Mouse (Mus musculus): Measurements from ENCODE around the gene D630023F18Rik. TPM values are rescaled to one million over a fixed set of nuclear protein-coding genes. Genes with fewer than 3 reads are reported as not detected.

Gene D630023F18Rik
- 0.05 and 0.11 TPM in 2 replicates for polyA plus RNA-seq (2012; rRNA removed)

GRCm38 (mm10) chr1:65122574-65123372 lies at the start of gene D630023F18Rik:
D630023F18Rik (minus strand) TSS chr1:65123214.
- WGBS: 10% methylated on average over 9 of the region's 9 CpGs
- DNase-seq (ENCODE audit: low read depth, low spot score): no peak

GRCm38 (mm10) chr1:65171579-65171978 lies 48.6 kb upstream of the D630023F18Rik start:
- peak; percentile 71 for DNase-seq (ENCODE audit: low read depth, low spot score)
- 28% methylated on average over 4 of the region's 4 CpGs for WGBS

GRCm38 (mm10) chr1:65169947-65170346 lies 46.9 kb upstream of the D630023F18Rik start:
- 30% methylated on average over 5 of the region's 5 CpGs for WGBS
- no peak for DNase-seq (ENCODE audit: low read depth, low spot score)

GRCm38 (mm10) chr1:65169536-65169935 lies 46.5 kb upstream of the D630023F18Rik start:
- 45% methylated on average over 7 of the region's 7 CpGs for WGBS
- DNase-seq (ENCODE audit: low read depth, low spot score): no peak

GRCm38 (mm10) chr1:65167496-65167895 lies 44.5 kb upstream of the D630023F18Rik start:
- WGBS: 89% methylated on average over 1 of the region's 1 CpGs
- DNase-seq (ENCODE audit: low read depth, low spot score): no peak

- WGBS: 91% methylated on average over 1 of the region's 1 CpGs
- no peak for DNase-seq (ENCODE audit: low read depth, low spot score)
Measured at GRCm38 (mm10) chr1:65162210-65162609, 39.2 kb upstream of the D630023F18Rik start.

- WGBS: 94% methylated on average over 5 of the region's 5 CpGs
Measured at GRCm38 (mm10) chr1:65156111-65156510, 33.1 kb upstream of the D630023F18Rik start.

GRCm38 (mm10) chr1:65154814-65155213 lies 31.8 kb upstream of the D630023F18Rik start:
- no peak for DNase-seq (ENCODE audit: low read depth, low spot score)

More at GRCm38 (mm10) chr1:65156111-65156510, 33.1 kb upstream of the D630023F18Rik start:
- no peak for DNase-seq (ENCODE audit: low read depth, low spot score)

GRCm38 (mm10) chr1:65147971-65148370 lies 25.0 kb upstream of the D630023F18Rik start:
- no peak for DNase-seq (ENCODE audit: low read depth, low spot score)
- WGBS: 23% methylated on average over 3 of the region's 3 CpGs

- DNase-seq (ENCODE audit: low read depth, low spot score): no peak
- WGBS: 95% methylated on average over 5 of the region's 5 CpGs
Measured at GRCm38 (mm10) chr1:65147326-65147725, 24.3 kb upstream of the D630023F18Rik start.

GRCm38 (mm10) chr1:65146601-65147000 lies 23.6 kb upstream of the D630023F18Rik start:
- 45% methylated on average over 2 of the region's 2 CpGs for WGBS
- no peak for DNase-seq (ENCODE audit: low read depth, low spot score)

GRCm38 (mm10) chr1:65144783-65145182 lies 21.8 kb upstream of the D630023F18Rik start:
- no peak for DNase-seq (ENCODE audit: low read depth, low spot score)
- 43% methylated on average over 2 of the region's 2 CpGs for WGBS

GRCm38 (mm10) chr1:65137560-65137959 lies 14.5 kb upstream of the D630023F18Rik start:
- 83% methylated on average over 6 of the region's 6 CpGs for WGBS
- DNase-seq (ENCODE audit: low read depth, low spot score): no peak

- DNase-seq (ENCODE audit: low read depth, low spot score): no peak
- 81% methylated on average over 1 of the region's 1 CpGs for WGBS
Measured at GRCm38 (mm10) chr1:65132833-65133232, 9.8 kb upstream of the D630023F18Rik start.

- no peak for DNase-seq (ENCODE audit: low read depth, low spot score)
- WGBS: 90% methylated on average over 1 of the region's 1 CpGs
Measured at GRCm38 (mm10) chr1:65131671-65132070, 8.7 kb upstream of the D630023F18Rik start.

- WGBS: 40% methylated on average over 3 of the region's 3 CpGs
- no peak for DNase-seq (ENCODE audit: low read depth, low spot score)
Measured at GRCm38 (mm10) chr1:65130226-65130625, 7.2 kb upstream of the D630023F18Rik start.

GRCm38 (mm10) chr1:65129634-65130180 lies 6.7 kb upstream of the D630023F18Rik start:
- peak; percentile 52 for DNase-seq (ENCODE audit: low read depth, low spot score)
- WGBS: 33% methylated on average over 3 of the region's 3 CpGs

- WGBS: 78% methylated on average over 1 of the region's 1 CpGs
- DNase-seq (ENCODE audit: low read depth, low spot score): no peak
Measured at GRCm38 (mm10) chr1:65119438-65119837, 3.6 kb downstream of the D630023F18Rik start, which contains the start of gene Gm28845. Gm28845 (minus strand) TSS chr1:65119558.

GRCm38 (mm10) chr1:65118150-65118913 lies 4.7 kb downstream of the D630023F18Rik start:
- DNase-seq (ENCODE audit: low read depth, low spot score): peak; percentile 90
- 24% methylated on average over 8 of the region's 8 CpGs for WGBS

GRCm38 (mm10) chr1:65113536-65114172 lies 9.4 kb downstream of the D630023F18Rik start:
- no peak for DNase-seq (ENCODE audit: low read depth, low spot score)
- 86% methylated on average over 5 of the region's 5 CpGs for WGBS
